Comparison of ENCODE assay signal across 15 mouse cellular contexts in the genomic region with DNA sequence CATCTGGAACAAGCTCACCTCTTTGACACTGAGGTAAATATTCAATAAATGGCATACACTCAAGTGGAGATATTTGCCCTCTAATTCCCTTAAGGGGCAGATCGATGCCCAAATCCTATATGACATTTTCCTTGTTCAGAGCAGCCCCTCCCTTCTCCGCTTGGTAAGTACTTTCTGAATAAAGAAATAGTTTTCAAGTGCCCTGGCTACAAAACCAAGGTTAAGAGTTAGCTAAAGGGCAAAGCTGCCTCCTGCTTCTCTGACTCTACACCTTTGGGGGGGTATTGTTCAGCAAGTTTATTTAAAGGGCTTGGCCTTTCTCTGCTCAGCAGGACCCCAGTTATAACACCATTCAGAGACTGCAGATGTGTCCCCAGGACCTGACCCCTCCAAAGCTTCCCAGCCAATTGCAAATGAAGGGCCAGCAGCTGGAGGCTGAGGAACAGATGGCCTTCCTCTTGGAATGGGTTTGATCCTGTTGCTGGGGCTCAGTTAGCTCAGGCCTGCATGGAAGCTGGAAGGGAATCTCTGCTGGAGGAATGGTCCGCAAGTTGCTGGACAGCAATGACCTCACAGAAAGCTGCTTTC.
DNase-seq lines count a peak whose midpoint lies in the region; ATAC-seq lines count a peak whose summit lies in the region.
"Had no signal": no experiment of that assay in that cellular context is flagged by ENCODE, and none has a peak within 500 bp of the region (broad histone marks: within the 10 kb centered on the region; RNA-seq: fewer than 3 reads in every experiment).

No protein-coding gene starts in this region.

- no peak overlapping the region for H3K4me3 ChIP-seq in kidney, embryonic 15.5 days (replicated peaks)
- H3K4me3 ChIP-seq in kidney, embryonic 14.5 days (ENCODE audit: low read length): no peak overlapping the region
- H3K4me3 ChIP-seq in midbrain, embryonic 12.5 days: no peak overlapping the region
- no peak overlapping the region for H3K4me3 ChIP-seq in midbrain, embryonic 16.5 days (ENCODE audit: low read depth, low read length)
- no peak overlapping the region for H3K4me3 ChIP-seq in embryonic facial prominence, embryonic 15.5 days (replicated peaks)
- H3K4me3 ChIP-seq: heart, embryonic 13.5 days; neural tube, embryonic 15.5 days had no signal

- peak overlapping the region; percentile 68 for H3K27ac ChIP-seq in kidney, embryonic 15.5 days
- H3K27ac ChIP-seq in kidney, embryonic 14.5 days (ENCODE audit: low read depth, low read length): no peak overlapping the region
- 0 out of 2 replicates have a peak overlapping the region, but pooled peaks have one; percentile 15 for H3K27ac ChIP-seq in midbrain, embryonic 12.5 days (replicated peaks)
- no peak overlapping the region for H3K27ac ChIP-seq in midbrain, embryonic 16.5 days (ENCODE audit: low read length)
- H3K27ac ChIP-seq in embryonic facial prominence, embryonic 15.5 days (replicated peaks): 0 out of 2 replicates have a peak overlapping the region, but pooled peaks have one; percentile 1
- H3K27ac ChIP-seq: heart, embryonic 13.5 days; hindbrain, postnatal 0 days; neural tube, embryonic 15.5 days had no signal

- H3K9me3 ChIP-seq in kidney, embryonic 15.5 days (replicated peaks): no peaks in the 10 kb centered on the region
- no peaks in the 10 kb centered on the region for H3K9me3 ChIP-seq in kidney, embryonic 14.5 days (ENCODE audit: control insufficient read depth, low read length)
- H3K9me3 ChIP-seq in midbrain, embryonic 12.5 days: no peaks in the 10 kb centered on the region
- no peaks in the 10 kb centered on the region for H3K9me3 ChIP-seq in midbrain, embryonic 16.5 days (replicated peaks; ENCODE audit: control insufficient read depth, low read length, poor library complexity, severe bottlenecking)
- no peaks in the 10 kb centered on the region for H3K9me3 ChIP-seq in embryonic facial prominence, embryonic 15.5 days (replicated peaks)
- H3K9me3 ChIP-seq: heart, embryonic 13.5 days; neural tube, embryonic 15.5 days had no signal

- no peak for DNase-seq in cerebellum, postnatal 14 days
- DNase-seq in layer of hippocampus, postnatal 14 days (ENCODE audit: low spot score in 2 of 2): no peak
- DNase-seq: adrenal gland, adult 2 months; layer of hippocampus, adult 9-11 months; liver, postnatal 0 days; spleen, adult 18-20 months had no signal

- no peak overlapping the region for H3K9ac ChIP-seq in kidney, embryonic 15.5 days
- no peak overlapping the region for H3K9ac ChIP-seq in kidney, embryonic 14.5 days (ENCODE audit: low read depth, low read length)
- H3K9ac ChIP-seq in midbrain, embryonic 12.5 days (replicated peaks): no peak overlapping the region
- H3K9ac ChIP-seq in midbrain, embryonic 16.5 days (ENCODE audit: low read depth, low read length): no peak overlapping the region
- no peak overlapping the region for H3K9ac ChIP-seq in embryonic facial prominence, embryonic 15.5 days
- H3K9ac ChIP-seq: heart, embryonic 13.5 days; liver, postnatal 0 days; neural tube, embryonic 15.5 days had no signal

- H3K36me3 ChIP-seq in kidney, embryonic 15.5 days: 0 out of 2 replicates have a peak, but pooled peaks cover 13% of the 10 kb centered on the region
- H3K36me3 ChIP-seq in kidney, embryonic 14.5 days (ENCODE audit: control insufficient read depth, insufficient read depth, low read length): peaks cover 8% of the 10 kb centered on the region; the same call in 1 of the 2 replicates
- no peaks in the 10 kb centered on the region for H3K36me3 ChIP-seq in midbrain, embryonic 12.5 days
- H3K36me3 ChIP-seq in midbrain, embryonic 16.5 days (ENCODE audit: control insufficient read depth, insufficient read depth, low read length): no peaks in the 10 kb centered on the region
- H3K36me3 ChIP-seq in embryonic facial prominence, embryonic 15.5 days: no peaks in the 10 kb centered on the region
- H3K36me3 ChIP-seq: neural tube, embryonic 15.5 days had no signal

- 61% methylated on average over 3 of the region's 3 CpGs for WGBS in kidney, embryonic 15.5 days
- WGBS in kidney, embryonic 14.5 days: 63% methylated on average over 3 of the region's 3 CpGs
- 18% methylated on average over 3 of the region's 3 CpGs for WGBS in midbrain, embryonic 12.5 days
- 55% methylated on average over 3 of the region's 3 CpGs for WGBS in midbrain, embryonic 16.5 days
- WGBS in embryonic facial prominence, embryonic 15.5 days: 62% methylated on average over 3 of the region's 3 CpGs

- no peak for ATAC-seq in kidney, embryonic 15.5 days (replicated peaks; ENCODE audit: low FRiP score)
- ATAC-seq in kidney, embryonic 14.5 days (ENCODE audit: low FRiP score, low TSS enrichment): no peak
- ATAC-seq in midbrain, embryonic 12.5 days (ENCODE audit: low FRiP score, low read depth): 0 out of 2 replicates have a peak, but pooled peaks have one; percentile 38
- ATAC-seq in midbrain, embryonic 16.5 days: no peak
- no peak for ATAC-seq in embryonic facial prominence, embryonic 15.5 days (ENCODE audit: insufficient number of reproducible peaks, low FRiP score, low TSS enrichment, low read depth)
- ATAC-seq: hindbrain, postnatal 0 days; liver, postnatal 0 days; Patski had no signal

- no peaks in the 10 kb centered on the region for H3K27me3 ChIP-seq in kidney, embryonic 15.5 days
- H3K27me3 ChIP-seq in kidney, embryonic 14.5 days (ENCODE audit: control insufficient read depth, insufficient read depth, low read length): no peaks in the 10 kb centered on the region
- peaks cover 21% of the 10 kb centered on the region; the same call in 1 of the 2 replicates for H3K27me3 ChIP-seq in midbrain, embryonic 12.5 days
- no peaks in the 10 kb centered on the region for H3K27me3 ChIP-seq in midbrain, embryonic 16.5 days (ENCODE audit: control insufficient read depth, insufficient read depth, low read depth, low read length)
- no peaks in the 10 kb centered on the region for H3K27me3 ChIP-seq in embryonic facial prominence, embryonic 15.5 days
- H3K27me3 ChIP-seq: heart, embryonic 13.5 days; neural tube, embryonic 15.5 days; Patski had no signal

- no peak overlapping the region; the same call in 1 of the 2 replicates for H3K4me2 ChIP-seq in kidney, embryonic 15.5 days
- H3K4me2 ChIP-seq in kidney, embryonic 14.5 days (replicated peaks; ENCODE audit: low read depth, low read length): no peak overlapping the region
- H3K4me2 ChIP-seq in midbrain, embryonic 12.5 days (replicated peaks): no peak overlapping the region
- H3K4me2 ChIP-seq in midbrain, embryonic 16.5 days (ENCODE audit: low read length): no peak overlapping the region
- peak overlapping the region; percentile 17; the same call in 1 of the 2 replicates for H3K4me2 ChIP-seq in embryonic facial prominence, embryonic 15.5 days (replicated peaks)
- H3K4me2 ChIP-seq: heart, embryonic 13.5 days; neural tube, embryonic 15.5 days had no signal

- peaks cover 95% of the 10 kb centered on the region for H3K4me1 ChIP-seq in kidney, embryonic 15.5 days
- peaks cover 74% of the 10 kb centered on the region for H3K4me1 ChIP-seq in kidney, embryonic 14.5 days (ENCODE audit: control insufficient read depth, insufficient read depth, low read length)
- H3K4me1 ChIP-seq in midbrain, embryonic 12.5 days: peaks cover 61% of the 10 kb centered on the region
- no peaks in the 10 kb centered on the region; the same call in 1 of the 2 replicates for H3K4me1 ChIP-seq in midbrain, embryonic 16.5 days (ENCODE audit: control insufficient read depth, insufficient read depth, low read length)
- H3K4me1 ChIP-seq in embryonic facial prominence, embryonic 15.5 days: peaks cover 92% of the 10 kb centered on the region

Comparison
In these comparisons a context has a peak if more than half of its experiments do, and no peak if none do; other contexts are left out.
1. H3K27ac ChIP-seq: peak in kidney, embryonic 15.5 days (single experiment), midbrain, embryonic 12.5 days (single experiment) and embryonic facial prominence, embryonic 15.5 days (single experiment); none in kidney, embryonic 14.5 days (single experiment) and midbrain, embryonic 16.5 days (single experiment).